Mouse (Mus musculus) myocyte (in vitro differentiated cells): ENCODE measurements around the gene Sds. TPM values are rescaled to one million over a fixed set of nuclear protein-coding genes. Genes with fewer than 3 reads are reported as not detected.

ENCODE experiments used
- H3K27me3 ChIP-seq: one replicate; pipeline ENCODE4 v1.6.1; 2011; ENCODE audit not compliant: control insufficient read depth, insufficient read depth, insufficient read length
- H3K36me3 ChIP-seq: one replicate; pipeline ENCODE4 v1.6.1; 2011; ENCODE audit not compliant: control insufficient read depth, insufficient read depth
- H3K4me2 ChIP-seq: one replicate; pipeline ENCODE4 v1.6.1; 2011; ENCODE audit warnings: low read depth, control low read depth
- H3K4me3 ChIP-seq: one replicate; pipeline ENCODE4 v1.5.1; 2011; ENCODE audit warnings: mild to moderate bottlenecking, control low read depth, moderate library complexity
- H3K79me2 ChIP-seq: one replicate; pipeline ENCODE4 v1.6.1; 2011; ENCODE audit not compliant: control insufficient read depth, insufficient read depth
- H3ac ChIP-seq: one replicate; pipeline ENCODE4 v1.6.1; 2011; ENCODE audit not compliant: control insufficient read depth, insufficient read length
- CEBPB ChIP-seq: IDR thresholded peaks from 2 replicates; pipeline ENCODE4 v1.6.1; 2011; ENCODE audit warnings: mild to moderate bottlenecking, moderate library complexity; ENCODE audit not compliant: poor library complexity, insufficient read depth, severe bottlenecking
- E2F4 ChIP-seq: IDR thresholded peaks from one replicate; pipeline ENCODE4 v1.6.1; 2011; ENCODE audit warnings: mild to moderate bottlenecking, control low read depth, moderate library complexity; ENCODE audit not compliant: insufficient read depth
- MAX ChIP-seq: IDR thresholded peaks from one replicate; pipeline ENCODE4 v1.6.1; 2011; ENCODE audit warnings: low read depth, mild to moderate bottlenecking, control low read depth
- MYOD1 ChIP-seq, 3 experiments: IDR thresholded peaks; one replicate each; pipeline ENCODE4 v1.6.1; 2011; ENCODE audit warnings: control low read depth in 2 of 3, low read depth in 2 of 3, mild to moderate bottlenecking in 2 of 3, moderate library complexity in 1 of 3; ENCODE audit not compliant: insufficient read length in 2 of 3, control insufficient read depth in 1 of 3
- MYOG ChIP-seq, 3 experiments: IDR thresholded peaks; one replicate each; pipeline ENCODE4 v1.6.1; 2011; ENCODE audit warnings: control low read depth in 2 of 3, low read depth in 2 of 3, mild to moderate bottlenecking in 2 of 3; ENCODE audit not compliant: insufficient read length in 2 of 3, control insufficient read depth in 1 of 3, insufficient read depth in 1 of 3
- POLR2A ChIP-seq: IDR thresholded peaks from one replicate; pipeline ENCODE4 v1.6.1; 2011; ENCODE audit warnings: low read depth, mild to moderate bottlenecking, control low read depth, moderate library complexity; ENCODE audit not compliant: insufficient read length
- POLR2AphosphoS2 ChIP-seq: IDR thresholded peaks from one replicate; pipeline ENCODE4 v1.6.1; 2011; ENCODE audit warnings: low read depth, control low read depth; ENCODE audit not compliant: insufficient read length
- REST ChIP-seq: IDR thresholded peaks from one replicate; pipeline ENCODE4 v1.6.1; 2011; ENCODE audit warnings: mild to moderate bottlenecking, control low read depth, moderate library complexity; ENCODE audit not compliant: insufficient read depth, insufficient read length
- SRF ChIP-seq: IDR thresholded peaks from one replicate; pipeline ENCODE4 v1.6.1; 2011; ENCODE audit warnings: low read depth; ENCODE audit not compliant: control insufficient read depth, insufficient read length
- TCF12 ChIP-seq: IDR thresholded peaks from one replicate; pipeline ENCODE4 v1.6.1; 2011; ENCODE audit warnings: mild to moderate bottlenecking, control low read depth; ENCODE audit not compliant: poor library complexity, insufficient read depth, severe bottlenecking
- TCF3 ChIP-seq: IDR thresholded peaks from one replicate; pipeline ENCODE4 v1.6.1; 2011; ENCODE audit warnings: low read depth, control low read depth; ENCODE audit not compliant: insufficient read length
- USF1 ChIP-seq: IDR thresholded peaks from one replicate; pipeline ENCODE4 v1.6.1; 2011; ENCODE audit warnings: low read depth, mild to moderate bottlenecking, control low read depth, moderate library complexity
- polyA plus RNA-seq: library from polyadenylated mRNA; unstranded; fragments of >200 nt; fragmentation: generic; extraction: Trizol; gene quantifications from one replicate; pipeline ENCODE4 v1.2.1, GENCODE M21; 2012; ENCODE audit warnings: missing spikeins

Sds gene
- polyA plus RNA-seq, 1 experiment, result not detected

DNA sequence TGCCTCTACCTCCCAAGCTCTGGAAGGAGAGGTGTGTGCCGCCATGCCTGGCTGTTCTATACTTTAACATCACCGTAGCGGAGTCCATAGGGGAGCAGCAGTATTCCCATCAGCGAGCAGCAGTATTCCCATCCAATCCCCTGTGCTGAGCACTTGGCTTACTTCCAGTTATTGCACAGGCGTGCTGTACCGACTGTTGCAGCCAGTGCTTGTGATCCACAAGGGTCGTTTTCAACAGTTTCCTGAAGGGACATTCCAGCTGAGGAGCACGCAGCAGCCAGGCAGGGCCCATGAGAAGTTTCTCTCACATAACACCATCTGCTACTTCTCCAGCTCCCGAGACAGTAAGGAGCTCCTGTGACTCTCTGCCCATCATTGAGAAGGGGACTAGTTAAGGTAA is 30.2 kb downstream of the Sds start:
- H3K4me3 ChIP-seq, result no peak overlapping the region
- TF ChIP-seq MYOD1 (IDR thresholded peaks at IDR 0.05; ENCODE audit: control insufficient read depth in 1 of 3, insufficient read length in 2 of 3, low read depth in 2 of 3), result no peak
- no peak for TF ChIP-seq E2F4
- TF ChIP-seq TCF12, result no peak
- TF ChIP-seq MAX, result no peak
- no peak for TF ChIP-seq CEBPB
- no peak for TF ChIP-seq POLR2A
- H3ac ChIP-seq, result no peak overlapping the region
- no peaks in the 10 kb centered on the region for H3K79me2 ChIP-seq
- H3K27me3 ChIP-seq, result no peaks in the 10 kb centered on the region
- H3K36me3 ChIP-seq, result no peaks in the 10 kb centered on the region
- no peak overlapping the region for H3K4me2 ChIP-seq

- Histone ChIP-seq H3K79me2 (peaks cover 5% of the 10 kb centered on the region), H3K4me3 (no peak overlapping the region), H3K4me2 (no peak overlapping the region), H3K36me3 (no peaks in the 10 kb centered on the region), H3ac (no peak overlapping the region), H3K27me3 (no peaks in the 10 kb centered on the region)
- TF ChIP-seq USF1 (no peak), MAX (no peak)
These were observed 31.0 kb downstream of the Sds start for GRCm38 (mm10) chr5:120507311-120507710.

- peaks cover 9% of the 10 kb centered on the region for H3K79me2 ChIP-seq
- no peaks in the 10 kb centered on the region for H3K27me3 ChIP-seq
- H3K36me3 ChIP-seq, result no peaks in the 10 kb centered on the region
- H3K4me3 ChIP-seq, result peak within 1 kb of the TSS; percentile 64
- H3ac ChIP-seq, result no peak within 1 kb of the TSS
- TF ChIP-seq TCF12 (no peak), E2F4 (no peak), MAX (no peak), POLR2AphosphoS2 (peak; percentile 59), MYOD1 (IDR thresholded peaks at IDR 0.05; ENCODE audit: control insufficient read depth in 1 of 3, insufficient read length in 2 of 3, low read depth in 2 of 3) (no peak), USF1 (no peak), CEBPB (no peak), TCF3 (no peak), REST (no peak), SRF (peak; percentile 51), MYOG (IDR thresholded peaks at IDR 0.05; ENCODE audit: control insufficient read depth in 1 of 3, insufficient read depth in 1 of 3, insufficient read length in 2 of 3, low read depth in 2 of 3) (peak in 1 of 3 experiments; percentile 4), POLR2A (peak; percentile 82)
- H3K4me2 ChIP-seq, result peak within 1 kb of the TSS; percentile 90
These were observed 34.8 kb downstream of the Sds start, which contains the start of gene Slc8b1 for GRCm38 (mm10) chr5:120510982-120511642. Slc8b1 (plus strand) TSS chr5:120511168.

DNA sequence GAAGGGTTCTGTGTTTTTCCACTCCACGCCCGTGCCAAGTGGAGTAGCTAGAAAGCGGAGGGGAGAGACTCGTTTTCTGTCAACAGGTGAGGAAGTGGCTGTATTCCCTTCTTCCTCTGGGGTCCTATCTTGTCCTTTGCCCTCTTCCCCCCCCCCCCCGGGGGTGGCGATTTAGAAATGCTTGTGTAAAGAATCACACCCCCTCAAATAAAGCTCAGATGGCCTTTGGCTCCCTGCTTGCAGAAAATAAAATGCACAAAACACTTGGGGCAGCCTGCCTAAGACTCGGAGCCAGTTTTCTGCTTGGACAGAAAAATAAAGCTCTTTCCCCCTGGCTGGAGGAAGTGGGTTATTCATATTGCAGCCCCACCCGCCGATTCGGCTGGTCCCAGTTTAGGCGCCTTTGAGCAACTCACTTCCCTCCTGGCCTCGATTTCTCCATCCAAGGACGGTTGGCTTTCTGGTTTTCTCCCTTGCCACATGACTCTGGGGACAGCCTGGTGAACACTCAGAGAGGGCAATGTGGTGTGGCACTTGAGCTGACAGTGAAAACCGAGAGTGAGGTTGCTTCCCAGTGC is 35.4 kb downstream of the Sds start:
- Histone ChIP-seq H3K36me3 (no peaks in the 10 kb centered on the region), H3K27me3 (no peaks in the 10 kb centered on the region), H3K79me2 (peaks cover 9% of the 10 kb centered on the region), H3K4me2 (peak overlapping the region; percentile 90), H3K4me3 (peak overlapping the region; percentile 64), H3ac (no peak overlapping the region)
- TF ChIP-seq POLR2A (no peak), SRF (no peak), E2F4 (no peak), MAX (no peak), REST (no peak), TCF3 (no peak), CEBPB (no peak), USF1 (no peak), MYOG (IDR thresholded peaks at IDR 0.05; ENCODE audit: control insufficient read depth in 1 of 3, insufficient read depth in 1 of 3, insufficient read length in 2 of 3, low read depth in 2 of 3) (no peak), POLR2AphosphoS2 (no peak), TCF12 (no peak), MYOD1 (IDR thresholded peaks at IDR 0.05; ENCODE audit: control insufficient read depth in 1 of 3, insufficient read length in 2 of 3, low read depth in 2 of 3) (no peak)

- Histone ChIP-seq H3K27me3 (no peaks in the 10 kb centered on the region), H3ac (no peak overlapping the region), H3K4me2 (peak overlapping the region; percentile 62), H3K36me3 (no peaks in the 10 kb centered on the region), H3K4me3 (no peak overlapping the region), H3K79me2 (peaks cover 9% of the 10 kb centered on the region)
- no peak for TF ChIP-seq TCF3
- TF ChIP-seq MYOD1 (IDR thresholded peaks at IDR 0.05; ENCODE audit: control insufficient read depth in 1 of 3, insufficient read length in 2 of 3, low read depth in 2 of 3), result no peak
- no peak for TF ChIP-seq POLR2A
- TF ChIP-seq MYOG (IDR thresholded peaks at IDR 0.05; ENCODE audit: control insufficient read depth in 1 of 3, insufficient read depth in 1 of 3, insufficient read length in 2 of 3, low read depth in 2 of 3), result no peak
These were observed 36.7 kb downstream of the Sds start for GRCm38 (mm10) chr5:120512911-120513555.
